Mouse (Mus musculus) kidney, postnatal 0 days (tissue): ENCODE results near the gene Syt6. TPM values are rescaled to one million over a fixed set of nuclear protein-coding genes. Genes with fewer than 3 reads are reported as not detected.

Experiments used
- ATAC-seq: fragments of 200-750 bp; cut with Nextera tagmentation; replicated peaks from 2 replicates; pipeline ENCODE4 v1.8.0; 2017; ENCODE audit warnings: low read depth, moderate number of reproducible peaks, moderate TSS enrichment, moderate library complexity; ENCODE audit not compliant: low FRiP score
- DNase-seq: peaks from one replicate; pipeline ENCODE4 v3.0.0-alpha.2; 2016; ENCODE audit warnings: low spot score
- H3K27ac ChIP-seq: fragments of 300-500 bp; sonication (generic); 2 replicates; pipeline ENCODE4 v1.5.1; 2014; ENCODE audit warnings: mild to moderate bottlenecking
- H3K27me3 ChIP-seq: fragments of 300-500 bp; sonication (generic); 2 replicates; pipeline ENCODE4 v1.6.1; 2014; ENCODE audit warnings: low read length, mixed read lengths; ENCODE audit not compliant: insufficient read depth
- H3K36me3 ChIP-seq: fragments of 300-500 bp; sonication (generic); 2 replicates; pipeline ENCODE4 v1.6.1; 2014; ENCODE audit warnings: low read length, mixed read lengths; ENCODE audit not compliant: insufficient read depth
- H3K4me1 ChIP-seq: fragments of 300-500 bp; sonication (generic); replicated peaks from 2 replicates; pipeline ENCODE4 v1.6.1; 2014; ENCODE audit warnings: antibody characterized with exemption, low read length, mixed read lengths; ENCODE audit not compliant: insufficient read depth
- H3K4me2 ChIP-seq: fragments of 300-500 bp; sonication (generic); 2 replicates; pipeline ENCODE4 v1.6.1; 2014; ENCODE audit warnings: mild to moderate bottlenecking, low read length, moderate library complexity, mixed read lengths
- H3K4me3 ChIP-seq: fragments of 300-500 bp; sonication (generic); replicated peaks from 2 replicates; pipeline ENCODE4 v1.5.1; 2014; ENCODE audit warnings: low read depth, low read length
- H3K9ac ChIP-seq: fragments of 300-500 bp; sonication (generic); 2 replicates; pipeline ENCODE4 v1.6.1; 2014; ENCODE audit warnings: low read depth, low read length
- H3K9me3 ChIP-seq: fragments of 300-500 bp; sonication (generic); replicated peaks from 2 replicates; pipeline ENCODE4 v1.6.1; 2016; ENCODE audit warnings: low read length, inconsistent platforms, mixed read lengths
- CTCF ChIP-seq: IDR thresholded peaks from 2 replicates; pipeline ENCODE4 v1.5.1; 2016; ENCODE audit warnings: antibody characterized with exemption, low read depth, mild to moderate bottlenecking, moderate library complexity
- WGBS: fragments of 180-500 bp; shearing (Covaris S2); extraction: QIAGEN DNeasy Blood & Tissue Kit; methylation state at CpG from one replicate; pipeline ENCODE4 v1.1.7; 2014; 5-methylcytosine and 5-hydroxymethylcytosine counted together
- microRNA-seq: library from miRNA; unstranded; fragments of <30 nt; microRNA quantifications from one replicate; pipeline ENCODE4, GENCODE M21; 2016
- polyA plus RNA-seq: library from polyadenylated mRNA; unstranded; fragments of >200 nt; fragmentation: Nextera tagmentation; extraction: Ambion mirVana; gene quantifications from 2 replicates; pipeline ENCODE4 v1.2.1, GENCODE M21; 2015

Gene Syt6
- polyA plus RNA-seq, 1 experiment from 2014 or later = 0.05 TPM

DNA sequence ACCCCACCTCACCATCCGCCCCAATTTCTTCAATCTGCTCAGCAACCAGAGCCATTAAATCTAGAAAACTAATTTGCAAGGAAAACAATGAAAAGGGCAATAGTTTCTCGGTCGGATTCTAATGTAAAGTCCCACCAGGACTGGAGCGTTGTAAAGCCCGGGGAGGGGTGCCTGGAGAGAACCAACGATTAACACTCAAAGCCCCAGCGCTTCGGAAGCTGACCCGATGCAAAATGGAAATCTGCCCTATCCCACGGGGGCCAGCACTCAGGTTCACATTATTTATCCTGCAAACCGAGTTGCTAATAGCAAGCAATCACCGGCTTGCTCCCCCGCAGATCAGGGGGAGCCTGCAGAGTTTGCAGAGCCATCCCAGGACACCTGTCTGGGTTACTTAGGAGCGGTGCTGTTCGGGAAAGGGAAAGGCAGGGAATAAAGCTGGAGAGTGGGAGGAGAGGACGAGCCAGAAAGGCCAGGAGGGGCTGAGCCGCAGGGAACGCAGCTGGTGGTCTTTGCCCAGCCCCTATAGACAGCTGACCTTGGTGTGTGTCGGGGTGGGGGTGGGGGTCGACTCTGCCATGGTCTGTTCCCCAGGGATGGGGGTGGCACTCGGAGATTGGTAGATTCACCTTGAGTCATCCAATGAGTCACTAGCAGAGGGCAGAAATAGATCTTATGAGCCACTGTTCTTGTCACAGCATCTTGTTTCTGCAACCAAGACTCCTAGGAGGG, 108.4 kb downstream of the Syt6 start:
- peak; percentile 33; the same call in 1 of the 2 replicates for ATAC-seq
- no peak overlapping the region for H3K27ac ChIP-seq
- H3K9ac ChIP-seq = no peak overlapping the region
- H3K4me2 ChIP-seq = peak overlapping the region; percentile 25
- 4% methylated on average over 21 of the region's 21 CpGs for WGBS
- no peak for DNase-seq
- no peaks in the 10 kb centered on the region for H3K36me3 ChIP-seq
- no peaks in the 10 kb centered on the region for H3K27me3 ChIP-seq
- H3K4me1 ChIP-seq = no peaks in the 10 kb centered on the region
- no peaks in the 10 kb centered on the region for H3K9me3 ChIP-seq
- TF ChIP-seq CTCF = no peak
- H3K4me3 ChIP-seq = no peak overlapping the region

DNA sequence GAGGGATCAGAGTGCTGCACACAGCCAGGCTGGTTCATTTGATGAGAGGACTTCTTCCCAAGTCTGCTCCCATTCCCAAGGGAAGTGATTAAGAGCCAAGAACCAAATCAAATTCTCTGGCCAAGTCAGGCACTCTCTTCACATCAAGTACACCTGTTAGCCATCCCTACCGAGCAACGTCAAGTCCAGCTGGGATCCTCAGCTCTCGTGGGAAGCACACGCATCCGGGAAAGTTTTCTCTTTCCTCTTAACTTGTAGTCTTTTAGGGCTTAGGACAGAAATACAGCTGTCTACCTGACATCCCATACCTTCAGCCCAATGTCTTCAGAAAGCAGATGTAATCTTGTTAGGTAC, 108.9 kb downstream of the Syt6 start:
- ATAC-seq = no peak
- Histone ChIP-seq H3K27me3 (no peaks in the 10 kb centered on the region), H3K36me3 (no peaks in the 10 kb centered on the region), H3K4me3 (no peak overlapping the region), H3K9ac (no peak overlapping the region), H3K27ac (no peak overlapping the region), H3K9me3 (no peaks in the 10 kb centered on the region), H3K4me1 (no peaks in the 10 kb centered on the region), H3K4me2 (0 out of 2 replicates have a peak overlapping the region, but pooled peaks have one; percentile 25)
- WGBS = 33% methylated on average over 5 of the region's 5 CpGs
- TF ChIP-seq CTCF = no peak
- DNase-seq = no peak

DNA sequence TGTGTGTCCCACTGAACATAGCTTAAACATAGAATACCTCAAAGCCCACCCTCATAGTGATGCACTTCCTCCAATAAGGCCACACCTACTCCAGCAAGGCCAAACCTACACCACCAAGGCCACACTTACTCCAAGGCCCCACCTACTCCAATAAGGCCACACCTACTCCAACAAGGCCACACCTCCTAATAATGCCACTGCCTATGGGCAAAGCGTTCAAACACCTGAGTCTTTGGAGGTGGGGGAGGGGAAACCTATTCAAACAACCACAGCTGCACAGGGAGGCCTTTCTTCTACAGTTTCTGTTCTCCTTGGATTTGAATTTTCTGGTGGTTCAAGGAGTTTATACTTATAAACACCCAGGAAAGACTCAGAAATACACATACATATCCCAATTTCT, 114.0 kb downstream of the Syt6 start:
- H3K27me3 ChIP-seq = no peaks in the 10 kb centered on the region
- ATAC-seq (no peak), DNase-seq (no peak)
- H3K4me3 ChIP-seq = no peak overlapping the region
- 89% methylated on average over 1 of the region's 1 CpGs for WGBS
- H3K4me2 ChIP-seq = no peak overlapping the region
- H3K36me3 ChIP-seq = no peaks in the 10 kb centered on the region
- H3K9me3 ChIP-seq = no peaks in the 10 kb centered on the region
- no peak overlapping the region for H3K27ac ChIP-seq
- H3K4me1 ChIP-seq = no peaks in the 10 kb centered on the region
- no peak for TF ChIP-seq CTCF
- no peak overlapping the region for H3K9ac ChIP-seq

DNA sequence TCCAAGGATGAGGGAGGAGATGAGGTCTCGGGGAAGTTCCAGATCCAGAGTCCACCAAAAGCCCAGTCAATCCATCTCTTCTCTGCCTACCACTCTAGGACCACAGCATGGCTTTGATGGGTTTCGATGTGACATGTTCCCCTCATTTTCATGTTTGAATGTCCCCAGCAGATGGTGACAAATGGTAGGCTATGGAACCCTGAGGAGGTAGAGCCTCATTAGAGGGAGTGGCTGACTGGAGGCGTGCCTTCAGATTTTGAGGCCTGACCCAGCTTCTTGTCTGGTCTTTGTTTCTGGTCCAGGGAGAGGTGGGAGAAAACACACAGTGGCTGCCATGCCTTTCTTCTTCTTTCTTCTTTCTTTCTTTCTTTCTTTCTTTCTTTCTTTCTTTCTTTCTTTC, 115.5 kb downstream of the Syt6 start:
- ATAC-seq (no peak), DNase-seq (peak; percentile 54)
- 86% methylated on average over 3 of the region's 3 CpGs for WGBS
- no peaks in the 10 kb centered on the region for H3K27me3 ChIP-seq
- peak; percentile 53 for TF ChIP-seq CTCF
- H3K4me1 ChIP-seq = no peaks in the 10 kb centered on the region
- no peak overlapping the region for H3K4me2 ChIP-seq
- H3K36me3 ChIP-seq = no peaks in the 10 kb centered on the region
- H3K9ac ChIP-seq = no peak overlapping the region
- no peak overlapping the region for H3K4me3 ChIP-seq
- no peaks in the 10 kb centered on the region for H3K9me3 ChIP-seq
- no peak overlapping the region for H3K27ac ChIP-seq

Small RNA genes within 50 kb of the gene (microRNA-seq; reads per million reads assigned to microRNA genes)
- not detected for gene Gm25325

Other genes starting within 250 kb of the Syt6 start
- gene Atg4a-ps, start 70.8 kb downstream of the Syt6 start, polyA plus RNA-seq = 0.26 and 0.46 TPM in 2 replicates
- gene Olfml3, start 162.8 kb downstream of the Syt6 start, polyA plus RNA-seq = 48.5 and 51.2 TPM in 2 replicates
- not detected in 2 replicates for gene Gm10964, start 164.1 kb downstream of the Syt6 start, polyA plus RNA-seq
- gene Hipk1, start 216.3 kb downstream of the Syt6 start, polyA plus RNA-seq = 9.8 and 10.2 TPM in 2 replicates
- gene Dclre1b, start 234.2 kb downstream of the Syt6 start, polyA plus RNA-seq = 23.1 and 27.1 TPM in 2 replicates
- 15.9 and 16.3 TPM in 2 replicates for gene Ap4b1, start 234.3 kb downstream of the Syt6 start, polyA plus RNA-seq
- 0.12 and 0.14 TPM in 2 replicates for gene Gm43064, start 234.3 kb downstream of the Syt6 start, polyA plus RNA-seq